Mouse (Mus musculus): ENCODE results near the gene Hist1h3b.

The Hist1h3b gene

DNA sequence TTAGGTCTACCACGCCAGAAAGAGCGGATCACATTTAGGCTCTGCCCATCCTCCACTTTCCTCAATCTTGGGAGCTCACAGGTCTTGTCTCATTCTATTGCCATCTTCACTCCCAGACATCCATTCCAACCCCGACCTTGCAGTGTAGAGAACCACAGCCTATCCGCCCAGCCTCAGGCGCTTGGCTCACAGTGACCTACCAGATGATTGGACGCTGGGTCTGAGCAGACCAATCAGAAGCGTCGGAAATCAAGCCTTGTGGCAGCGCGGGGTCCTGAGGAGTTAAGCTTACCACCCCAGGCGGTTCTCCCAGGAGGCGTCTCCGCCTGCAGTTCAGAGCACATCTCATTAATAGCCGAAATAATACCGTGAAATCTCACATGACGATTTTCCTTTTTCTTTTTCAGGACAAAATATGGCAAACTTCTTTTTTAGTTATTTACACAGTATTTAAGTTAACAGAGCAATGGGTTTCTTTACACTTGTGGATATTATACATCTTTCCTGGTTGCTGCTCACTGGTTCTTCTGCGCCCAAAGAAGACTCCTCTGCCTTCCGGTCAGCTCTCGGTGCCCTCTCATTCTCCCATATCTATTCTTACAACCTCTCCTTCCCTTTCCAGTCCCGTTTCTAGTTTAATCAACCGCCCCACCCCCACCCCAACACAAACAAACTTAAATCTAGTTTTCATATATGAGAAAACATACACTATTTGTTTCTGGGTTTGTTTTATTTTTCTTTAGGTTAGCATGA lies 20.7 kb downstream of the Hist1h3b start:
- peak; percentile 41 for DNase-seq (ENCODE audit: inconsistent ontology term)

- no peak for DNase-seq (ENCODE audit: inconsistent ontology term)
Observed at GRCm38 (mm10) chr13:23778339-23778738, 26.3 kb downstream of the Hist1h3b start.

DNA sequence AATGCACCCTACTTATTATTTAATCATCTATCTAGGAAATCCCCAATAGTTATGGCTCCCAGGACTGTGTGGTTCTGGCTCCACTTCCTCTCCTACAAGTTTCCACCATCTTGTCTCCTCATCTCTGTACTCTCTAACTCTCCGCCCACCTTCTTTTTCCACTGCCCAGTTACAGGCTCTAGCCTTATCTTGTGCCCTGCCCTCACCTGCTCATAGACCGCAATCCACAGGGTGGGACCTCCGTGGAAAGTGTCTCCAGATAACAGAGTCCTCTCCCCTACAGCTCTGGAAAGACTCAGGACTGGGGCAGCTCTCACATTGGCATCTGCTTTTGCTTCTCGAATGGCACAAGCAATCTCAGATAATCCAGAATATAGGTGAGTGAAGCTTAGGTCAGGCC lies 27.0 kb downstream of the Hist1h3b start:
- no peak for DNase-seq (ENCODE audit: inconsistent ontology term)

DNA sequence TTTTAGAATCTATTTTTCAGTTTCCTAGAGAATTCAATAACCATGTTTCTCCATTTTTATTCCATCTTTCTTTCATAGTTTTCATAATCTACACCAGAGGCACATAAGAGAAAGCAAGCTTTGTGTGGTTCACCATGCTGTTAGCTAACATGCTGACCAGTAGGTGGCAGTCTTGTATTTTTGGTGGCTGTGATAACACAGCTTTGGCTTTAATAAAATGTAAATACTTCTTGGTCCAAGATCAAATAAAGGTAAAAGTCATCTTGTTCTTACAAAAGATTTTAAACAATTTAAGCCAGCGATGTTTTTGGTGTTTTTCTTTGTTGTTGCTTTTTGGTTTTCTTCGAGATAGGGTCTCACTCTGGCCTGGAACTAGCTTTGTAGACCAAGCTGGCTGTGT lies 40.5 kb downstream of the Hist1h3b start:
- peak; percentile 24 for DNase-seq (ENCODE audit: inconsistent ontology term)

DNA sequence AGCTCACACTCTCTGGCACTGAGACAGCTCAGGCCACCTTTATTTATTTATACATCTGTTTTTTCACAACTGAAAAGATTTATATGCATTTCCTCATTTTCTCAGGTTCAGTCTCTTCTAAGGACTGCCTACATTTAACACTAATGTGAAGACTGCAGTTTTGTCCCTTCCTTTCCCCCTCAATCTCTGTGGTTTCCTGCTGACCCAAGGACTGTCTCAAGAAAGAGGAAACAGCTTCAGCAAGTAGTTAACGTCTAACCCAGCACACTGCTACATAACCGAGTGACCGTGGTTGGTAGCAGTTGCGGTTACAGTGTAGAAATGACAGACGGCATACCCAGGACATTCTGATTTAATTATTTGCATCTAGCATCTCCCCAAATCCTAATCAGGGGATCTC lies 47.3 kb downstream of the Hist1h3b start:
- DNase-seq (ENCODE audit: inconsistent ontology term), result no peak

Data from Muller cell, postnatal 12 days (primary cell).